Mouse (Mus musculus) thymus, postnatal 36 days (tissue): ENCODE data around the gene Ppfia4.

ENCODE experiments used
- DNase-seq, 2 experiments: peaks; one replicate each; pipeline ENCODE4 v3.0.0; 2022; ENCODE audit warnings: mixed read lengths in 2 of 2

Ppfia4 gene

GRCm38 (mm10) chr1:134297265-134297664, 35.5 kb downstream of the Ppfia4 start:
- DNase-seq: no peak

- no peak for DNase-seq
Measured at GRCm38 (mm10) chr1:134293738-134294604, 38.8 kb downstream of the Ppfia4 start.

DNA sequence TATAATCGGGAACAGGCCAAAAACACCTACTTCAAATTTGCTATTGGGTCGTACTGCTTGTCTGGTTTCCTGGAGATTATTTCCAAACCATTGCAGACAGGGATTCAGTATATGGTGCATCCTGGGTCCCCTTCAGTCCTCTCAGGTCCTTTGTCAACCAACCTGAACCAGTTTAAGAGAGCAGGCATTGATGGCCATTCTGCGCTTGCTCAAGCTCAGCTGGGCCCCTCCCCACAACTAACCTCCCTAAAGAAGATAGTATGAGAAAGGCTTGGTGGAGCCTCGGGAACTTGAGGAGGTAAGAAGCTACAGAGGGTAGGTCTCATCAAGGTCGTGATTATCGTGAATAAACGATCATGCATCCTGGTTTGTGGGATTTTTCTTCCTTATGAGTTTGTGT, 39.5 kb downstream of the Ppfia4 start:
- DNase-seq: no peak

DNA sequence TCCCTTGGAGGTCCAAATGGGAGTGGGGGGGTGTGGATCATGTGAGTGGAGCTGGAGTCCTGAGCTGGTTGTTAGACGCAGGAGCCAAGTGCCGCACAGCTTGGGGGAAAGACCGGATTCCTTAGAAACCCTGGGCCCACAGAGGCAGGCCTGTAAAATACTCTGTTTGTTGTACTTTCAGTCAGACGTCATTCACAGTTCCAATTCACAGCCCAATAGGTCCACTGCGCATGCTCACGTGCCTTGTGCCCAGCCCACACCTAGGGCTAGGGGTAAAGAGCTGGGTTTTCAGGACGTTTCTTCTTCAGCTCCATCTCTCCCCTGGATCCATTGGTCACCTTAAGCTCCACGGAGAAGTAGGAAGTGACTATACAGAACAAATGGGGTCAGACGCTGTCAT, 40.1 kb downstream of the Ppfia4 start:
- no peak for DNase-seq

DNA sequence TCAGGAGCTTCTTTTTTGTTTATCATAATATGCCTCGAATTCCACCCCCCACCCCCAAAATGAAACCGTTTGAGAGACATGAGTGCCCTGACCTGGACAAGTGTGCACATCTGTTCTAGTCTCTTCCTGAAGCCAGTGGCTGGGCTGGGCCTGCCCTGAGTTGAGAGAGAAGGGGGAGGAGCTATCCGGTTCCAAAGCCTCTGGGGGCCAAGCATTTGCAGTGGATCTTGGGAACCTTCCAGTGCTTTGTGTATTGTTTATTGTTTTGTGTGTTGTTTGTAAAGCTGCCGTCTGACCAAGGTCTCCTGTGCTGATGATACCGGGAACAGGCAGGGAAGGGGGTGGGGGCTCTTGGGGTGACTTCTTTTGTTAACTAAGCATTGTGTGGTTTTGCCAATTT, 40.7 kb downstream of the Ppfia4 start:
- DNase-seq: no peak

DNA sequence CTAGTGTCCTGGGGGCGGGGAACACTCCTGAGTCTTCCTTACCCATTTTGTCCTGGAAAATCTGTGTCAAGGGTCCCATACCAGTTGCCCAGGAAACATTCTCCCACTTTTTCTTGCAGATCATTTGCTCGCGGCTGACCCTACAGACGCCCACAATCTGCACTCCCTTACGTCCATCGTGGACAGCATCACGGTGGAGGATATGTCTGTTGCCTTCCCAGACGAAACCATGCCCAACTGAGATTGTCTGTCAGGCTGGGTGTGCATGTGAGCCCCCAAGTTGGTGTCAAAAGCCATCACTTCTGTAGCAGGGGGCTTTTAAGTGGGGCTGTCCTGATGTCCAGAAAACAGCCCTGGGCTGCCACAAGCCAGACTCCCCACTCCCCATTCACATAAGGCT, 41.2 kb downstream of the Ppfia4 start:
- no peak for DNase-seq

- DNase-seq: no peak
Measured at GRCm38 (mm10) chr1:134290909-134291308, 41.8 kb downstream of the Ppfia4 start.

- DNase-seq: no peak
Measured at GRCm38 (mm10) chr1:134290300-134290699, 42.4 kb downstream of the Ppfia4 start.

DNA sequence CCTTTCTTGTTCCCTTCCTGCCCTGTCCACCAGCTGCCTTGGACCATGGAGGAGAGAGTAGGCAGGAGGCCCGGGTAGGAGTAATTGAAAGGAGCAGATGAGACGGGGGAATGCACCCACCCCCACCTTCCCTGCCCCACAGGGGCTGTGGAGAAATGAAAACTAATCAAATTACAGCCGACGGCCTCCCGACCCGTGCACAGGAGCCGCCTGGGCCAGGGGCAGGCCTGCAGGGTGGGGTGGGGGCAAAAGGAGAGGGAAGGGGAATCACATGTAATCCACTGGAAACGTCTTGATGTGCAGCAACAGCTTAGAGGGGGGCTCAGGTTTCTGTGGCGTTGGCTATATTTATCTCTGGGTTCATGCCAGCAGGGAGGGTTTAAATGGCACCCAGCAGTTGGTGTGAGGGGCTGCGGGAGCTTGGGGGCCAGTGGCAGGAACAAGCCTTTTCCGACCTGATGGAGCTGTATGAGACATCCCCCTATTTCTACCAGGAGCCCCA, 43.1 kb downstream of the Ppfia4 start, which contains the start of gene Myog:
Gene Myog (plus strand): TSS at position 392 of the 502 bp plus-strand sequence.
- no peak for DNase-seq

DNA sequence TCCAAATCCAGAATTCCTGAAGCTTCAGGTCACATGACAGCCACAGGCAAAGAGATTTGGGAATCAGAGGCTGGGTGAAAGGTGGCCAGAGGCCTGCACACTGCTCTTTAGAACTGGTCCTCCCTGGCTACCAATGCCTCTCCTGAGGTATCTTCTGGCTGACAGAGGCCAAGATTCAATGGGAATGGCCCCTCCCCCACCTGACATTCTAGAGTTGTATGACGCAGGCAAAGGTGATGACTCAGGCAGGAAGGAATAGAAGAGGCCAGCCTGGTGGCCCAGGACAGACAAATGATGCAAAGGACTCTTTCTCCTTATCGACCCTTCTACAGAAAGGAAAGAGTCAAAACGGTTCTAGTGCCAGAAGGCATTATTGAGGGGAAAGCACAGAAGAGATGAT, 44.5 kb downstream of the Ppfia4 start:
- no peak for DNase-seq

DNA sequence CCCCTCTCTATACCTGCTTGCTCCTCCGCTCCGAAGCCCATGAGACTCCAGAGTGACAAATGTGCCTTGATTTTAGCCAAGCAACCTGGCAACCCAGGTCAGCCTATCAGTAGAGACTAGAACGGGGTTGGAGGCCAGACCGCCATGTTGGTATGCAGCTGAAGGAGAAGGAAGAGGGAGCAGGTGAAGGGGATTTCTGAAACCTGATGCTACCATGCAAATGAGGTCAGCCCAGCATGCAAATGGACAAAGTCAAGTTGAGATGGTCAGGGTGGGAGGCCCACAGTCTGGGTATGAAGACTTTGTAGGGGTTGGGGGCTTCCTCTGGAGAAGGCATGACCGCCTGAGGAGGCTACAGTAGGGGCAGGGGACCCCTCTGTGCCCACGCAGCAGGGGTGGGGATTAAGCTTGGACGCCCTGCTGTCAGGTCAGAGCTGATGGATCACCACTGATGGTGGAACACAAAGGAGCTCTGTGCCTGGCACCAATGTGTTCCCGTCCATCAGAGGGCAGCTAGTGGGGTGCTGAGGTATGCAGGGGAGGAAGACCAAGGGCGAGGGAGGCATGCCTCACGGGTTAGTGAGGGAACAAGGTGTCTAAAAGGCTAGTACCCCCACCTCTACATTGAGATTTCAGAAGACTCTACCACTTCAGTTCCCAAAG, 47.1 kb downstream of the Ppfia4 start:
- DNase-seq: no peak

DNA sequence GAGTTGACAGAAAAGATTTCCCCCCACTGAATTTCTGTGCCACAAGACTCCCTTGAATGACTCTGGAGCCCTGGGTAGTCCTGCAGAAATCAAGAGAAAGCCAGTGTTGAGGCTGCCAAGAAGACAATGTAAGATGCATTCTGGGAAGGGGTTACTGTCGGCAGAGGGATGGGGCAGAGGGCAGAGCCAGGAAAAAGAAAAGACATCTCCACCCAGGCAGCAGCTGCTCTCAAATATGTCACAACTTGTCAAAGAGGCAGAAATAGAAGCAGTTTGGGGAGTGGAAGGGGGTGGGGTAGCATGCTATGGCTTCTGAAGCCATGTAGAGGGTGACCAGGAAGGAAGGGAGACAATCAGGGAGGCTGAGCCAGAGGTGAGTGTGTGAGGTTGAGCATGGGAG, 49.6 kb downstream of the Ppfia4 start:
- DNase-seq: no peak

GRCm38 (mm10) chr1:134282342-134282741, 50.4 kb downstream of the Ppfia4 start:
- DNase-seq: no peak

- DNase-seq: no peak
Measured at GRCm38 (mm10) chr1:134281563-134281962, 51.2 kb downstream of the Ppfia4 start.

DNA sequence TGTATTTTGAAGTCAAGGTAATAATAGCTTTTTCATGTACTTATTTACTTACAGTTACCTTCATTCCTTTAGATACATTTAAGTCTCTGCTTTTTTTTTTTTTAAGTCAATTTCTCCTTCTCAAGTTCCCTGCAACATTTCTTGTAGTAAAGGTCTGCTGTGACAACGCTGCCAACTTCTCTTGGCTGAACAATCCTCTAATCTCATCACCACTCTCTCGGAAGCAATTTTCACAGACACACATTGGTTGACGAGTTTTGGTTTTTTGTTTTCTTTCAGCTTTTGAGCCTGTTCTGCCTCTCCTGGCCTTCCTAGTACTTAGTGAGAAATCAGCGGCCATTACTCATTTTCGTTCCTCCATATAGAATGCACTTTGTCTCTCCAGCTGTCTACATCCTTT, 52.6 kb downstream of the Ppfia4 start:
- DNase-seq: no peak

GRCm38 (mm10) chr1:134276823-134277222, 55.9 kb downstream of the Ppfia4 start:
- no peak for DNase-seq

DNA sequence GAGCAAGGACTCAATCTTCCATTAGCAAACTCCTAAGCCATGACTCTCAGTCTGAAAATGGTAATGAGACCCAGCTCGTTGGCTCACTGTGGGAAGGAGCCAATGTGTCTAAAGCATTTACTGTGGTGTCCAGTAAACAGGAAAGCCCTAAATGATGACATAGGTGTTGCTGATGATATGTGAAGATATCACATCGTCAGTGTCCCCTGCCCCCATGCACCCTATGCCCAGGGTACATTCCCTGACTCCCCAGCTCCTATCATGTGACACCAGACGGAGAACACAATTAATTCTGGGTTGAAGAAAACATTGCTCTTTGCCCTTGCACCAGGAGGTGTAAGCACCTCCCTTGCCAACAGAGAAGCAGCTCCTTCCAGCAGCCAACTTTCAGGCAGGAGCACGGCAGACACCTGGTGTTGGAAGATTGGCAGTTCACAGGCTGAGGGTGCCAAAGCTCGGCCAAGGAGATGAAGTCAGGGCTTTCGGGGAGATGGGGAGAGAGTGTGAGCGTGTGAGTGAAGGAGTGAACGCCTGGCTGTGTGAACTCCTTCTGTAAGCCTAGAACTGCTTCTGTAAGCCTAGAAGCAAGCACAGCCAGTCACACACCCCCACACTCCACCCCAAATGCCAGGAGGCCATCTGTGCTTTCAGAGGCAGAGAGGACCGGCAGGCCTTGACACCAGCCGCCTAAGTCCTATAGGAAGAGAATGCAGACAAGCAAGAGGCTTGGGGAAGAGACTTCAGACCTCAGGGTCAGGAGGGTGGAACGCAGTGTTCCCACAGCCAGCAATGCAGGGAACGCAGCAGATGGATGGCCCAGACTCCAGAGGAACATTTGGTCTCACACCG, 56.9 kb downstream of the Ppfia4 start:
- DNase-seq: no peak

GRCm38 (mm10) chr1:134274483-134274920, 58.2 kb downstream of the Ppfia4 start:
- no peak for DNase-seq

- no peak for DNase-seq
Measured at GRCm38 (mm10) chr1:134273493-134274395, 59.0 kb downstream of the Ppfia4 start.

- no peak for DNase-seq
Measured at GRCm38 (mm10) chr1:134272754-134273250, 59.9 kb downstream of the Ppfia4 start.

GRCm38 (mm10) chr1:134270026-134270425, 62.7 kb downstream of the Ppfia4 start:
- DNase-seq: no peak

GRCm38 (mm10) chr1:134265797-134266196, 66.9 kb downstream of the Ppfia4 start:
- DNase-seq: no peak
